Mouse (Mus musculus) kidney, adult 2 months (tissue): Measurements from ENCODE around the gene Kcnk13.

Source experiments
- CTCF ChIP-seq: fragments of 200-500 bp; conservative IDR thresholded peaks from 2 replicates; pipeline ENCODE4 v1.5.1; 2011; ENCODE audit warnings: low read depth, mild to moderate bottlenecking, control low read depth, low read length, moderate library complexity, mixed read lengths; ENCODE audit not compliant: insufficient read depth, insufficient read length
- POLR2A ChIP-seq: fragments of 200-500 bp; IDR thresholded peaks from one replicate; pipeline ENCODE4 v1.6.1; 2011; ENCODE audit warnings: low read depth, low read length, control low read depth

- no peak for TF ChIP-seq CTCF
- TF ChIP-seq POLR2A, result no peak
Observed at GRCm38 (mm10) chr12:99928311-99928710, 36.0 kb upstream of the Kcnk13 start.
